In genomic region chr17:86167320-86168230, GRCm38 (mm10) we compare ENCODE assay signal across 8 mouse cellular contexts. TPM values are rescaled to one million over a fixed set of nuclear protein-coding genes. Genes with fewer than 3 reads are reported as not detected.
A peak's percentile ranks its signal among the peaks of the same experiment; 100 is the strongest.
DNase-seq lines count a peak whose midpoint lies in the region; ATAC-seq lines count a peak whose summit lies in the region.

Gene Prkce, plus strand, starts transcription at chr17:86167785.

- H3K4me3 ChIP-seq in hindbrain, embryonic 11.5 days (ENCODE audit: low read depth, low read length): peak within 1 kb of the TSS; percentile 72

- peak; percentile 77 for ATAC-seq in hindbrain, embryonic 11.5 days (ENCODE audit: low FRiP score)

- peak within 1 kb of the TSS; percentile 92 for H3K27ac ChIP-seq in hindbrain, embryonic 11.5 days (ENCODE audit: low read depth, low read length)

- H3K9me3 ChIP-seq in hindbrain, embryonic 11.5 days (ENCODE audit: control insufficient read depth, low read length): no peaks in the 10 kb centered on the region

- peaks cover 3% of the 10 kb centered on the region; the same call in 1 of the 2 replicates for H3K4me1 ChIP-seq in hindbrain, embryonic 11.5 days (replicated peaks; ENCODE audit: control insufficient read depth, insufficient read depth, low read length)

- no peaks in the 10 kb centered on the region for H3K27me3 ChIP-seq in hindbrain, embryonic 11.5 days (ENCODE audit: control insufficient read depth, insufficient read depth, low read length)

- under 1% methylated on average over 66 of the region's 115 CpGs for WGBS in hindbrain, embryonic 11.5 days

- H3K4me2 ChIP-seq in hindbrain, embryonic 11.5 days (replicated peaks; ENCODE audit: low read depth, low read length): peak within 1 kb of the TSS; percentile 96

- no peaks in the 10 kb centered on the region for H3K36me3 ChIP-seq in hindbrain, embryonic 11.5 days (ENCODE audit: control insufficient read depth, insufficient read depth, low read length)

- peak within 1 kb of the TSS; percentile 81 for H3K9ac ChIP-seq in hindbrain, embryonic 11.5 days (ENCODE audit: low read depth, low read length)

- peak; percentile 96 for DNase-seq in NIH3T3 (ENCODE audit: low read depth)
- peak; percentile 82 for DNase-seq in cerebellum, adult 9-11 months
- DNase-seq in frontal cortex, adult 2 months (ENCODE audit: extremely low spot score in 1 of 2, low spot score in 1 of 2): peak; percentile 53 to 80
- peak; percentile 90 for DNase-seq in hindbrain, embryonic 11.5 days (ENCODE audit: low spot score)
- DNase-seq in layer of hippocampus, postnatal 36 days: peak; percentile 77 to 78
- DNase-seq in lung, postnatal 36 days: peak; percentile 95
- peak; percentile 86 for DNase-seq in retina, embryonic 14.5 days (ENCODE audit: low spot score)
- DNase-seq in thymus, postnatal 36 days: peak; percentile 83 to 85

RNA-seq across cellular contexts. Expression of gene Prkce, which starts in this region (rescaled TPM):
- polyA plus RNA-seq in frontal cortex, adult 2 months (2012; rRNA removed): 83.3 and 96.6 TPM in 2 replicates
- 7.3 and 7.4 TPM in 2 replicates for polyA plus RNA-seq in hindbrain, embryonic 11.5 days (2014; fragmentation: Nextera tagmentation; extraction: Ambion mirVana)
- 100 to 1,000 TPM; 416 to 425 TPM for total RNA-seq in layer of hippocampus, postnatal 36 days (2021)

Comparison
In these comparisons a context has a peak if more than half of its experiments do, and no peak if none do; other contexts are left out.
1. Peak in every context shown above with its lines: DNase-seq, ATAC-seq, H3K4me3 ChIP-seq and H3K27ac ChIP-seq.
2. RNA of gene Prkce (polyA plus RNA-seq): 83.3 to 96.6 TPM in frontal cortex, adult 2 months; 7.3 to 7.4 TPM in hindbrain, embryonic 11.5 days; every median in the first group is over 10 times any median in the second.